Mouse (Mus musculus): ENCODE results near the gene Nsun7. TPM values are rescaled to one million over a fixed set of nuclear protein-coding genes. Genes with fewer than 3 reads are reported as not detected.

The Nsun7 gene
- total RNA-seq, 2 experiments from 2014 or later, result 0.18 TPM; not detected in 1

DNA sequence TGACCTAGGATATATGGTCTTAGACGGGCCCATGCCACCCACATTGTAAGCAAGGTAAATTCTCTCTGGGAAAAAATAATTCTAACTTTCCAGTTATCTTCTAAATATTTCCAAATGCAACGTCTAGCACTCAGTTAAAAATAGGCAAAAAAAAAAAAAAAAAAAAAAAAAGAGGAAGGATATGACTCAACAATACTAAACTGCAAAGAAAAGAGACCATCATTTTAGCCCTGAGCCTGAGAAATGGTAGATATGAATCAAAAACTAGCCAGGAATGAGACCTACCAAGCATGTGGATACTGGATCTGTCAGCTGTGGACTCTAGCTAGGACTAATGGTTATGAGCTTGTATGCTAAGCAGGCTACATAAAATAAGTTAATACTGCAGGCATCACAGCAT, 20.0 kb downstream of the Nsun7 start:
- DNase-seq (ENCODE audit: low spot score), result no peak

DNA sequence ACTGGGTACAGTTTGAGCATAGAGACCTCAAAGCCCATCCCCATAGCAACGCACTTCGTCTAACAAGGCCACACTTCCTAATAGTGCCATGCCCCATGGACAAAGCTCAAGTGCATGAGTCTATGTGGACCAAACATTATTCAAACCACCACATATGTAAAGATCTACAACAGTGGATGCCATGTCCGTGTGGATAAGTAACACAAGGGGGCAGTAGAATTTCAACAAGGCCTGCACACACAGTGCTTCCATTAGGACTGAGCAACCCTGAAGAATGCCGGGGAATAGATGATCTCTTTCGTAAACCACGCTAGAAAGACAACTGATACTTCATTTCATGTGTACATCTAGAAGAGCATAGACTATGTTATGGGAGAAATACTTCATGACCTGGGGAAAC, 21.0 kb downstream of the Nsun7 start:
- DNase-seq (ENCODE audit: low spot score), result no peak

DNA sequence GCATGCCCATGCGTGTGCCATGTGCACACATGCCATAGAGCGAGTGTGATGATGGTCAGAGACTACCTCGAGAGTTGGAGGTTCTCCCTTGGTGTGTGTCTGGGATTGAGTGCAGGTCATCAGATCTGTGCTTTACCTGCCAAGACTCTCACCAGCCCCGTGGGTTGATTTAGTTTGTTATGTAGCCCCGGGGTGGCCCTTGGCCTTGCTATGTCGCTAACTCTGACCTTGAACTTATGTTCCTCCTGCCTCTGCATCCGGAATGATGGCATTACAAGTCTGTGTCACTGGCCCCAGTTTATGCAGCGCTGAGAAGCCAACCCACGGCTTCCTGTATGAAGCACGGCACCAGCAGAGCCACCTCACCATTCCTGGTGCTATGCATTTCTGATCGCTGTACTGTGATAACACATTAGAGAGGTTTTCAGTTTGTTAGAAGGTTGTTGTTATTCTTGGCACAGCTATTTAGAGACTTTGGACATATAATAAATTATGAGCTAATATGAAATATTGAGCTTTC, 34.5 kb downstream of the Nsun7 start:
- no peak for DNase-seq (ENCODE audit: low spot score)

DNA sequence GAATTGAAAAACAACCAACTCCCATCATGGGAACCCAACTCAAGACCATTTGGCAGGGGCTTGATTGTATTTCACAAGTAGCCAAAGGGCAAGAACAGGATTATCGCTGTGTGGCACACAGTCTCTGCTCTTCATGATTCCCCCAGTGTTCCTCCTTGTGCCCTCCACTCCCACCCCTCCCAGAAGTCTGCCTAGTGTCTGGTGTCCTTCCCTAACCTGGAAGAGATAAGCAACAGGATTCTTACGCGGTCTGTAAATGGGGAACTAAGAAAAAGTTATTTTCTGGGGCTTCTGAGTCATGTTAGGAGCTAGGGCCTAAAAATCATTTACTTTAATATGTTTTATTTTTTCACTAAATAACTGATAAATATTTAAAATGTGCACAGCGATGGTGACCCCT, 35.3 kb downstream of the Nsun7 start:
- no peak for DNase-seq (ENCODE audit: low spot score)

DNA sequence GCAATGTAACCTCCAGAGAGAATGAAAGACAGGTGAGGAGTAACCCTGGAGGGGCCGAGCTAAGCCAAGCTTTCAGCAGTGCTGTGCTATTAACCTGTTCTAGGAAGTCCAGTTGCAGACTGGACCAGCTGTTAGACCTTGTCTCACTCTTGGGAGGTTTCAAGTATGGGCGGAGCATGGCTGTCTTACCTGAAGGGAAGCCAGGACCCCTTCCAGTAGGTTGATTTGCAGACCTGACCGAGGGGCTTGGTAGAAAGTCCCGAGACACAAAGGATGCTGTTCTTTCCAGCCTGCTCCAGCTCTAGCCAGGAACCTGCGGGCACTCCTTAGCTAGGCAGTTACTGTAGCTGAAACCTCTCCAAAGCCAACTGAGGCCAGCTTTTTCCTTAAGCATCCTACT, 36.4 kb downstream of the Nsun7 start:
- no peak for DNase-seq (ENCODE audit: low spot score)

DNA sequence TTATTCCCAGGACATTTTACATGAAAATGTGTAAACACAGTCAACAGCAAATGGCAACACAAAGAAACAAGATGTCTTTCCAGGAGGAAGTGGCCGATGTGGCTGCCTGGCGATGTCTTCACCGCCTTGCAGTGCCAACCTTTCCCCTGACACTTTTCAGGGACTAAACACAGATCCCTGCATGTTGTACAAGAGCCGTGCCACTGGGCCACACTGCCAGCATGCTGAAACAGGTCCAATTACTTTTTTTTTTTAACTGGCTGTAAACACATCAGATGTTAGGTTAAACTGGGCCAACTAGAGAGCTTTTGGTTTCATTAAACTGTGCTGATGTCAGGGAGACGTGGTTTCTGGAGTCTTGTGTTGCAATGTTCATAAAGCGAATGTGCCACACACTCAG, 39.2 kb downstream of the Nsun7 start:
- no peak for DNase-seq (ENCODE audit: low spot score)

DNA sequence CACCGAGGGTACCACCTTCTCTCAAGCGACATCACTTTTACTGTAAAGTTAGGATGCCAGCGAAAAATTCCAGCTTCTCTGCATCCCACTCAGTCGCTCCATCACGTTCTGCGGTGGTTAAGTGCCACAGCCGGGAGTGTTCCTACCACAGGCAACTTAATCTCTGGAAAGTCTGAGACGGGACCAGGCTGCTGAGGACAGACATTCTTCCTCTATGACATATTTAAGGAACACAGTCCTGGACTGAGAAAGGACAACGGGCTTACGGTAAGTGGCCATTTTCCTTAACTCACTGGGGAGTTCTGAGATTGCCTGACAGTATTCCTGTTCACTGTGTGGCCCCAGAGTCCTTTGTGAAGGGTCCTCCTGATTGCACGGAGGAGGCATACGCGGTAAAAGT, 40.9 kb downstream of the Nsun7 start:
- no peak for DNase-seq (ENCODE audit: low spot score)

DNA sequence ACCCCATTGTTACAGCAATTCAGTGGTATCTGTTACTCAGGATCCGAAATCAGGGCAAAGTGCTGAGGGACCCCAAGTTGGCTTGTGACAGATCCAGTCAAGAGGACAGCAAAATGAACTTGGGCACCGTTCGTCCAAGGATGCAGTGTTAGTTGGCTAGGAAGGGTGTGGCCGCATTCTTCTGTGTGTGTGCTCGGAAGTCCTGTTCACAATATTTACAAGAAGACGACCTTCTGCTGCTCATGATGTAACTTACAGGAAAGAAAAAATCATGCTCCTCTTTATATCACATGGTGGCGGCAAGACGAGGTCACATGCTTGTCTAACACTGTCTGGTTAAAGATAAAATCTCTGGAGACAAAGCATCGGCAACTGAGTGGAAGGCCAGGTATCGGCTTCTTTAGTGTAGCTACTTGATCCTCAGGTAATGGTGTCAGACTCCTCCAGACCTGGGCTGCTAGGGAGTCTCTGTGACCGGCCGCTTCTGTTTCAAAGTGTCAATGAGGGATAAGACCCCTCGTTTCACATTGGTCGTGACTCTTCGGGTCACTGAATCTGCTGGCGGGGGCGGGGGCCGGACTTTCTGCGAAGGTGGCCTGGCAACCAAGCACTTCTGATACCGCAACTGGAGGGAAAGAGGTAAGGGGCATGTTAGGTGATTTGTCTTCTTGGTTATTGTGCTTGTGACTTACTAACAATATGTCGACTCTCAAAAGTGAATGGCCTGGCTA, 42.6 kb downstream of the Nsun7 start:
- no peak for DNase-seq (ENCODE audit: low spot score)

DNA sequence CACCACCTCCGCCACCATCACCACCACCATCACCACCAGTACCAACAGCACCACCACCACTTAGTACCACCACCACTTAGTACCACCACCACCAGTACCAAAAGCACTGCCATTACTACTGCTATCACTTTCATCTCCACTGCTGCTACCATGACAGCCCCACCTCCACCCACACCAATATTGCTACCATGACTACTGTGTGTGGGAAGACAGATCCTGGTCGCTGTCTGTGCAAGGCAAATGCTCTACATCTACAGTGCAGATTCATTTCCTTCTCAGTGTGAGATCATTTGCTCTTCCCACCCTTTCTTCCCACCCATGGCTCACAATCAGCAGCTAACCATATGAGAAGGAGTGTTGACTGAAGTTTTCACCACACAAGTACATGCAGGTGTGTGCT, 43.2 kb downstream of the Nsun7 start:
- DNase-seq (ENCODE audit: low spot score), result no peak

DNA sequence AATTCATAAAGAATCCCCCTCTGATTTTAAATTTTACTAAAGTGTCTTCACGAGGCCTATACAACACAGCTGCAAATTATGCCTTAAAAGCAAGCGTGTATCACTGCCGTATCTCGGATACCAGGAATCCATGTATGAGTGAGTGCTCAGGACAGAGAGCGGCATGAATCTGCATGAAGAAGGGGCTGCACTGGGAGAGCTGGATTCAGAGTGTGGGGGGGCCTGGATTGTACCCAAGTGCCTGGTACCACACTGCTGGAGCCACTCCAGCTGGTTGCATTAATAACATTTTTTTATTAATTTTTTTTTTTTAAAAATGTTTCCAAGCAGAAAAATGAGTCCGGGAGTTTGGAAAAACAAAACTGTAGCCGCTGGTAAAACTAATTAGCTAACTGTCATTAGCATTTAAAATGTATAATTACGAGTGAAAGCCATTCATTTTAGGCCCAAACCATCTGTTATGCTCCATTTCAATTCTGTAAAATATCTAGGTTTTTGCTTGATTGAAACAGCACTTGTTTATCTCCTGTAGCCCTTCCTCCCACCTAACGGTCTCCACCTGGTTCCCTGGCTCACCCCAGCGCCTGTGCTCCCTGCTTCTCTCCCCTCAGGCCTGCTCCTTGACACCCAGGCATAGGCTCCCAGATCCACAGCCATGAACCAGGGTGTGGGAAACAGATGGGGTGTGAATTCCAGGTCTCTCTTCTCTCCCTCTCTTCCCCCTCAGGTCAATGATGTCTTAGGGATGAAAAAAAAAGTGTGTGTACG, 44.8 kb downstream of the Nsun7 start:
- DNase-seq (ENCODE audit: low spot score), result no peak

DNA sequence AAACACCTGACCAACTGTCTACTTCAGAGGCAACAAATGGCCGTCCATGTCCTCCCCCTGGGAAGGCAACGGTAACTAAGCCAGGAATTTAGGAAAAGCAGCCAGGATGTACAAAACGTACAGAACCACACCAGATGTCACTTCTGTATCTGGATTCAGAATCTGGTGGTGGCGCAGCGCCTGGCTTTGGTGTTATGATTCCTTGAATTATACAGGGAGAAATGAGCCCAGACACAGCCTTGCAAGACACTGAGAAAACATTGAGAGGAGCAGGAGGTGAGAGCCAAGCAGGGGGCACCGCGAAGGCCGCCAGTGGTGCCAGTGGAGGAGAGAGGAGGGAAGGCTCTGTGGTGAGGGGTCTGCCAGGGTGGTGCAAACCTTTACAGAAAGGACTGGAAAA, 45.8 kb downstream of the Nsun7 start:
- no peak for DNase-seq (ENCODE audit: low spot score)

DNA sequence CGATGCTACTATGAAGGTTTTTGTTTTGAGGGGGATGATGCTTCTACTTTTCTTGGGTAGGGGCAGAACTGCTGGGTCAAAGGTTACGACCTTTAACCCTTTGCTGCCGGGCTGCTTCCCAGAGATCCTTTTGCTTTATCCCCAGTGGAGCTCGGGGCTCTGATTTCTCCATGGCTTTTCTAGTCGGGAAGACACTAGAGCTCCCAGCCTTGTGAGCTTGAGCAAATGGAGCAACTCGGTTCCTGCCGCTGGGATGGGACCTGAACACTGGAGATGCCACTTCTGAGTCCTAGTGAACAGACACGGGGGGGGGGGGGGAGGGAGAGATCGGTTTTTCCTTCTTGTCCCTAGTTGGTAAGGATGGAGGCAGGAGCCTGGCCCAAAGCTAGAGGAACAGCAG, 50.6 kb downstream of the Nsun7 start:
- DNase-seq (ENCODE audit: low spot score), result no peak

DNA sequence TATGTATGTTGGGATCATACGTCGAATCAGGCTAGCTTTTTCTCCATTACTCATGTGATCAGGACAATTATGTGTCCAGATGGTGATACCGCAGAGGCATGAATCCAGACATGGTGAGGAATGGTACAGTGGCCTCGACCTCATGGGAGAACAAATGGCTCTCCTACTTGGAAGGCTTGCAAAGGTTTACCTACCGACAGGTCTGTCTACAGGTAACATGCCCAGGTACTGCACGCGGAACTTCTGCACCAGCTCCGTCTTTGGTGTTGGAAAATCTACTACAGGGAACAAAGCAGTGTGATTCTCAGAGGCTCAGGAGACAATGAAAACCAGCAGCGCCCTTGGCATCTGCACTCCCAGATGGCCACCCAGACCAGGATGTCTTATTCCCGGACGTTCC, 51.1 kb downstream of the Nsun7 start:
- DNase-seq (ENCODE audit: low spot score), result no peak

DNA sequence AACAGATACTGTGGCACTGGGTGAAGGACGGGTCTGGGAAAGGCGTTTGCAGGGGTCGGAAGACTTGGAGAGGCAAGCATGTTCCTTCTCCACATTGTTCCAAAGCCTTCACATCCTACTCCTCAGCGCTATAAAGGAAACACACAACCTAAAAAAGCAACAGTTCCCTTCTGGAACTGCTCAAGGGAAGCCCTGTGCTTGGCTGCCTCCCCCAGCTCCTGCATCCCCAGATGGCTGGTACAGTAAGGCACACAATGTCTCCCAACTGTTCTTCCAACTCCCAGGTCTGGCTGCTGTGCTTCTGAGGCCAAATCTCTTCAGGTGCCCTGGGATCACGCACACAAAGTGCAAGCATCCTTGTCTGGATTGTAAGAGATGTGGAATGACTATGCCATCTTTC, 56.1 kb downstream of the Nsun7 start:
- DNase-seq (ENCODE audit: low spot score), result no peak

DNA sequence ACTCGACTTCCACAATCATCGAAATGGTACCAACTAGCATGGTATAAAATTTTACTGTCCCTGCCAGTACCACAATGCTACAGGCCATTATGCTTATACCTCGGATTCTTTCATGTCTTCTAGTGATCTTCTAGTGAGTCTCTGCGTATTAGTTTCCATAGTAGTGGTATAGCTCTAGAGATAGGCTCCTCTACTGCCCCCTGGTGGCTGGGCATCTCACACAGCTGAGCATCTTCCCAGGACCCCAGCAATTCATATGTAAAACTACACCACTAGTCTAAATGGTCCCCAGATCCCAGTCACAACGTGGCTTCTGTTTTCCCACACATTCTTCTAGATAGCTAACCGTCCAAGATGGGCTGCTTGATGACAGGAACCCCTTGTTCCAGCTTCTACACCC, 59.6 kb downstream of the Nsun7 start:
- peak; percentile 47 for DNase-seq (ENCODE audit: low spot score)

DNA sequence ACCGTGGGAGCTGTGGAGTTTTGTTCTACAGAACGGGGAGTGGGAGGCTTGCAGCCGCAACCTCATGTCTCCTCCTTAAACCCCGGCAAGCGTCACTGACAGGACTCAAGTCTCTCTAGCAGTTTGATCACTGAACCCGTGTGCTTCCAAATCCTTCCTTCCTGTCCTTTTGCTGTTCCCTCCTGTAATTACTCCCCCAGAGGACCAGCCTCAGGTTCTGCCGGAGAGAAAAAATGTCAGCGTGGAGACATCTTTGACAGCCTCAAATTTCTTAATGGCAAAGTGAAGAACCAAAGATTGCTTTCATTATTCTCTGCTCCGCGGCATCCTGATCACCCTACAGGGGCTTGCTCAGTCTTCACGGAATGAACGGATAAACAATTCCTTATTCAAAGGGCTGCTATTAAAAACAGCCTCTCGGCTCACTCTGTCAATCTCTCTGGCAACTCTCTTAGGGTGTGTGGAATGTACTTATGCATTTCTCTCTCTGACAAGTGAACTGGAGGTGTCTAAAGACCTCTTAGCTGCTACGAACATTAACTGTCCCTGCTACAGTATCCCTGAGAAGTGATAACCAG, 60.2 kb downstream of the Nsun7 start:
- DNase-seq (ENCODE audit: low spot score), result no peak

DNA sequence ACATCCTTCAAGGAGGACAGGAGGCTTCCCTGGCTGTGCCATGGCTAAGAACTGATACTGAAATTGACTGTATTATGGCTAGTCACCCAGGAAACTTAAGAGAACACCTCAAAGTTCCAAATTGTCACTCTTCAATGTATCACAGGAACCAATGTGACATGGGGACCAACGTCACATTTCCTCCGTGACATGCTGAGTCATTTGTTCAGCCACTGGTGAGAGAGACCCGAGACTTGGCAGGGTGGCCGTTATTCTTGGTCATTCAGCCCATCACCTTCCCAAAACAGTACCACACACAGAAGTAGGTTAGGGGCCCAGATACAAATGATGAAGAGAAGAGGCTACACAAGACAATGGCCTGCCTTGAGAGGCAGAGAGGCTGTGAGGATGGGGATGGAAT, 63.4 kb downstream of the Nsun7 start:
- DNase-seq (ENCODE audit: low spot score), result peak; percentile 42

DNA sequence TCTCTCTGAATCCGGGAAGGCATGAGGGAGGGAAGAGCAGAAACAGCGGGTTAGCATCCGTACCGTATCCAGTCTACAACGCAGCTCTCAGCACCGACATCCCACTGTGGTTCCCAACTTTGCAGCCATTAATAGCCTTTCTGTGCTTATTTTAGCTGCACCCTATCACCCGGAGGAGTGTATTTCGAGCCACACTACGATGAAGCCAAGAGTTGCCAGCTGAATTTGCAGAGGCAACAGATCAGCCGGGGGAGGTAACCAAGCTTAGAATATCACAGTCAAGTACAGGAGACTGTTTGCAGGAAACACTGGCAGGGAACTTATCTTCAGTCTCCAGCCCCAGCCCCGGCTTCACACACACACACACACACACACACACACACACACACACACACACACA, 63.9 kb downstream of the Nsun7 start:
- DNase-seq (ENCODE audit: low spot score), result peak; percentile 78

DNA sequence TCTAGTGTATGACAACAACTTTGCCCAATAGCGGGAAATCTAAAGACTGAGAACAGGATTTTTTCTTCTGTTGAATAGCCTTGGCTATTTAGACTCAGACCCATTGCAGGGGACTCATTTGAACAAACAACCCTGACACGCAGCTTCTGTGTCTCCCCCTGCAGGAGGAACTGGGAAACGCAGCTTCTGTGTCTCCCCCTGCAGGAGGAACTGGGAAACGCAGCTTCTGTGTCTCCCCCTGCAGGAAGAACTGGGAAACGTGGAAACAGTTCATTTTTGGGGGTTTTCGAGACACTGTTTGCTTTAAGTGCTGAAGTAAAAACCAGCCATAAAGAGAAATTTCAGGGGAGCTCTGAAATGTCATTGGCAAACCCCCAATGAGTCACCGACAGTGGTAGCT, 66.7 kb downstream of the Nsun7 start:
- no peak for DNase-seq (ENCODE audit: low spot score)

DNA sequence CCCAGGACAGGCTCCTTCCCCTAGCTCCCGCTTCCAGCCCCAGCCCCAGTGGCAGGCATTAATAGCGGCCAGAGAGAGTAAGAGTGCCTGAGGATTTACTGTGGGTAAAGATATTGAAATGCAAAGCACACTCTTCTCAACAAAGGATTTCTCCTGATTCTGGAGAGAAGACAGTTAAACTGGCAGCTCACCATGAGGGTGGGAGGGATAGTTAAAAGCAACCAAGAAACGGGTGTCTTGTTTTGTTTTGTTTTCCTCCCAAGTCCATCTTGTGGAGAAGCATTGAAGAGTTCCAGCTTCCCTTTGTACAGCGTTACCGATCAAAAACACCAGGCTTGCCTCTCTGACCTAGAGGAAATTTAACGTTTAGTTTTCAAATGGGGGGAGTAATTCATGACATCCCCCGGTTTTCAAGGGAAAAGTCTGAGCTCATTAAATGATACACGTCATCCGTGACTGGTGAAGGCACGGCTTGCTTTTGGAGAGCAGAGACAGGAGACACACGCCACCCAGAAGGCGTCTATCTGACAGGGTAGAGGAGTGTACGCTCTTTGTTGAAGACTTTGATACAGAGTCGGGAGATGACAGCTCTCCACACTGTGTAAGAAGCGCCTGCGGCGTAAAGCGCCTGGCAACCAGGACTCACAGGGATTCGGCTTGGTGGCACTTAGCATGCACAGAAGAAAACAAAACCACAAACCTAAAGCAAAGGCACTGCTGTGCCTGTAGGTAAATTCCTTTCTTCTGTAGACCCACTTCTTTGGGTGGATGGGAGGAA, 68.4 kb downstream of the Nsun7 start:
- no peak for DNase-seq (ENCODE audit: low spot score)

DNA sequence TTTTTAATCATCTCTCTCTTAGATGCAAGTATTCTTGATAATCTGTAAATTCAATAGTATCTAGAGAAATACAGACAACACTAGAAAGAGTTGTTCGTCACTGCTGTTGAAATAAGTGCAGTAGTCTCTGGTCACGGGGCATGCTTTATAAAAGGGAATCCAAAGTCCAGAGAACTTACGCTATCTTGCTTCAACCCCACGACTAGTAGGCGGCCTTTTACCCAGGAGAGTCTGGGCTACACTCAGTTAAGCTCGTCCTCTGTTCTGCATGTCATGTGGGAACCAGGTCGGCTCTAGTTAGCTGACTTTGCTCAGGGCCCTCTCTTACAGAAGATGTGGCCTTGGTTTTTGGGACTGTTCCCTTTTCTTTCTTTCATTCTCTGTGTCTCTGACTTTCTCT, 69.1 kb downstream of the Nsun7 start:
- DNase-seq (ENCODE audit: low spot score), result no peak

DNA sequence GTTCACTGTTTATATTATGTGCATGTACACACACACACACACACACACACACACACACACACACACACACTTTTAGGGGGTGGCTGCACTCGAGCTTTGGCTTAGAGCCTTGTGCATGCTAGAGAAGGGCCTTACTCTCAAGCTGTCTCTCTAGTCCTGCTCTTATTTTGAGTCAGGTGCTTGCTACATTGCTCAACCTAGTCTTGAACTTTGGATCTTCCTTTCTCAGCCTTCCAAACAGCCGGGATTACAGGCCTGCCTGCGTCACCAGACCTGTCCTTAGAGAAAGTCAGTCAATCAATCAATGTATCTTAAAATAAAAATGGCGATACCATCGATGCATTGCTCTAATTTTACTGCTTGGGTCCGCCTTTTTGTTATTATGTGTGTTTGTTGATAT, 71.1 kb downstream of the Nsun7 start:
- no peak for DNase-seq (ENCODE audit: low spot score)

Measured in gastrocnemius, adult 18-20 months (tissue).